Comparison of ENCODE assay signal across 12 mouse cellular contexts in the genomic region with DNA sequence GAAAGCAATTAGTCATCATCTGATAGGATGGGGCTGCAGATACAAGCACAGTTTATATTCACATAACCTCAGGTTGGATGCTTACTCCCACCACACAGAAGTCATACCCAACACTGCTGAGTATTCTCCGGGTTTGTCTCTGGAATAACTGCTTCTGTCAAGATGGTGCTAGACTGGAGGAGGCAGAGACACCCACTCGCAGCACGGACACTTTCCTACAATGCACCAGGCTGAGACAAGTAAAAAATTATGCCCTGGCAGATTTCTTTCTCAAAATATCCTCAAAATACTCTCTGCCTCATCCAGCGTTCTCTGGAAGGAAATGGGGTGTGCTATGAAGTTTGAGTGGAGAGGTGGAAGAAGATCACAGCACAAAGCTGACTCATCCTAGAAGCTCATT.
DNase-seq lines count a peak whose midpoint lies in the region.
"Had no signal": no experiment of that assay in that cellular context is flagged by ENCODE, and none has a peak within 500 bp of the region (broad histone marks: within the 10 kb centered on the region; RNA-seq: fewer than 3 reads in every experiment).

No protein-coding gene starts in this region.

- DNase-seq in layer of hippocampus, adult 8-10 months (ENCODE audit: low spot score in 2 of 2): peak; percentile 32 to 45
- no peak for DNase-seq in layer of hippocampus, adult 9-10 months (ENCODE audit: low spot score)
- peak; percentile 78 to 90 for DNase-seq in frontal cortex, postnatal 36 days (ENCODE audit: low spot score in 2 of 2)
- peak; percentile 64 to 81 for DNase-seq in left cerebral cortex, postnatal 14 days (ENCODE audit: low spot score in 2 of 2)
- DNase-seq in telencephalon, adult 2 months (ENCODE audit: low read depth, low spot score): peak; percentile 95
- DNase-seq in neural tube, embryonic 10.5 days (ENCODE audit: extremely low spot score, low spot score): no peak
- no peak for DNase-seq in cerebellum, adult 8-10 months
- DNase-seq: adrenal gland, adult 2 months; cerebellum, adult 11 months; gastrocnemius, postnatal 14 days; lung, adult 18-20 months; spleen, adult 18-20 months had no signal

- intact Hi-C loops in left cerebral cortex, postnatal 14 days (cut with DNase I): no loop called here

Comparison
In these comparisons a context has a peak if more than half of its experiments do, and no peak if none do; other contexts are left out.
1. DNase-seq: peak in layer of hippocampus, adult 8-10 months (2 of 2), frontal cortex, postnatal 36 days (2 of 2), left cerebral cortex, postnatal 14 days (2 of 2) and telencephalon, adult 2 months (single experiment); none in layer of hippocampus, adult 9-10 months (single experiment), neural tube, embryonic 10.5 days (single experiment) and cerebellum, adult 8-10 months (single experiment).